ENCODE assay signal across 23 mouse cellular contexts in the genomic region with DNA sequence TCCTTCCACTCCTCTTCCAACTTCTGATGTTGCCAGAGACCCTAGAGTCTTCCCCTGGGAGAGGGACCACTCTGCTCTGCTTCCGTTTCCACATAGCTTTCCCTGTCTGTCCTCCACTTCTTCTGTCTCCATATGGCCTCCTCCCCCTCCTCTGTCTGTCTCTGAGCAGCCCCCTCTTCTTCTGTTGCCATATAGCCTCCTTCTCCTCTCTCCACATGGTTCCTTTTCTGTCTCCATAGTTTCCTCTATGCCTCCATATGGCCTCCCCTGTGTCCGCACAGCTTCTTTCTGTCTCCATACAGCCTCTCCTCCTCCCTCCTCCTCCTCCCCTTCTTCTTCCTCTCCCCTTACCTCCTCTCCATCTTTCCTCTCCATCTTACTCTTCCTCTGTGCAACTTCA.
DNase-seq lines count a peak whose midpoint lies in the region; ATAC-seq and TF ChIP-seq lines count a peak whose summit lies in the region.
"Had no signal": no experiment of that assay in that cellular context is flagged by ENCODE, and none has a peak within 500 bp of the region (broad histone marks: within the 10 kb centered on the region; RNA-seq: fewer than 3 reads in every experiment).

No protein-coding gene starts in this region.

- no peak overlapping the region for H3K4me3 ChIP-seq in forebrain, postnatal 0 days (ENCODE audit: low read depth, low read length)
- no peak overlapping the region for H3K4me3 ChIP-seq in forebrain, embryonic 14.5 days (ENCODE audit: low read depth, low read length)
- H3K4me3 ChIP-seq in layer of hippocampus, adult 2 months, result no peak overlapping the region
- H3K4me3 ChIP-seq: embryonic facial prominence, embryonic 15.5 days; erythroblast, embryonic 14.5 days; forebrain, embryonic 10.5 days; forebrain, embryonic 15.5 days; gastrocnemius, adult 2 months; heart, embryonic 12.5 days had no signal

- H3K27ac ChIP-seq in forebrain, postnatal 0 days (ENCODE audit: low read depth, low read length), result no peak overlapping the region
- no peak overlapping the region for H3K27ac ChIP-seq in forebrain, embryonic 14.5 days (ENCODE audit: low read depth, low read length)
- H3K27ac ChIP-seq in layer of hippocampus, adult 2 months, result peak overlapping the region; percentile 59; the same call in 1 of the 2 replicates
- H3K27ac ChIP-seq: embryonic facial prominence, embryonic 15.5 days; forebrain, embryonic 10.5 days; forebrain, embryonic 15.5 days; gastrocnemius, adult 2 months had no signal

- H3K4me1 ChIP-seq in forebrain, postnatal 0 days (ENCODE audit: insufficient read depth), result no peaks in the 10 kb centered on the region
- no peaks in the 10 kb centered on the region for H3K4me1 ChIP-seq in forebrain, embryonic 14.5 days (ENCODE audit: control insufficient read depth, insufficient read depth, low read length)
- H3K4me1 ChIP-seq: embryonic facial prominence, embryonic 15.5 days; heart, embryonic 12.5 days had no signal

- no peaks in the 10 kb centered on the region for H3K27me3 ChIP-seq in forebrain, postnatal 0 days (ENCODE audit: insufficient read depth, low read length)
- H3K27me3 ChIP-seq in forebrain, embryonic 14.5 days (replicated peaks; ENCODE audit: control insufficient read depth, insufficient read depth, low read length), result no peaks in the 10 kb centered on the region
- H3K27me3 ChIP-seq: embryonic facial prominence, embryonic 15.5 days; heart, embryonic 12.5 days had no signal

- no peak overlapping the region for H3K9ac ChIP-seq in forebrain, postnatal 0 days
- H3K9ac ChIP-seq in forebrain, embryonic 14.5 days (ENCODE audit: low read length), result no peak overlapping the region
- H3K9ac ChIP-seq: embryonic facial prominence, embryonic 15.5 days; forebrain, embryonic 15.5 days; heart, embryonic 12.5 days had no signal

- no peak overlapping the region for H3K4me2 ChIP-seq in forebrain, postnatal 0 days (ENCODE audit: low read depth)
- no peak overlapping the region for H3K4me2 ChIP-seq in forebrain, embryonic 14.5 days (ENCODE audit: low read length)
- H3K4me2 ChIP-seq: embryonic facial prominence, embryonic 15.5 days; forebrain, embryonic 15.5 days; heart, embryonic 12.5 days had no signal

- no peaks in the 10 kb centered on the region for H3K36me3 ChIP-seq in forebrain, postnatal 0 days (ENCODE audit: insufficient read depth)
- no peaks in the 10 kb centered on the region for H3K36me3 ChIP-seq in forebrain, embryonic 14.5 days (ENCODE audit: control insufficient read depth, insufficient read depth, low read length)
- H3K36me3 ChIP-seq: embryonic facial prominence, embryonic 15.5 days; forebrain, embryonic 10.5 days; forebrain, embryonic 15.5 days; G1E; heart, embryonic 12.5 days had no signal

- DNase-seq in forebrain, postnatal 0 days, result no peak
- no peak for DNase-seq in forebrain, embryonic 14.5 days (ENCODE audit: low spot score)
- DNase-seq in layer of hippocampus, adult 2 months (ENCODE audit: low spot score in 2 of 2), result peak; percentile 41 to 71
- no peak for DNase-seq in layer of hippocampus, adult 9-10 months (ENCODE audit: low spot score)
- peak; percentile 32 for DNase-seq in right cerebral cortex, adult 18-20 months
- no peak for DNase-seq in right cerebral cortex, adult 2 months (ENCODE audit: low spot score in 2 of 2)
- peak; percentile 59 for DNase-seq in telencephalon, adult 2 months (ENCODE audit: low read depth, low spot score)
- DNase-seq: adrenal gland, adult 8-10 months; adrenal gland, postnatal 36 days; B cell, adult 2 months; cerebellum, adult 11 months; cerebellum, adult 8-10 months; cerebellum, postnatal 14 days; embryo, embryonic 11 days; gastrocnemius, adult 2 months; gastrocnemius, postnatal 25 days had no signal

- no peaks in the 10 kb centered on the region for H3K9me3 ChIP-seq in forebrain, postnatal 0 days (ENCODE audit: low read length)
- H3K9me3 ChIP-seq in forebrain, embryonic 14.5 days (replicated peaks; ENCODE audit: control insufficient read depth, low read length), result no peaks in the 10 kb centered on the region
- H3K9me3 ChIP-seq: embryonic facial prominence, embryonic 15.5 days; forebrain, embryonic 10.5 days; forebrain, embryonic 15.5 days; heart, embryonic 12.5 days had no signal

- ATAC-seq in forebrain, postnatal 0 days, result peak; percentile 28; the same call in 1 of the 2 replicates
- no peak for ATAC-seq in forebrain, embryonic 14.5 days
- ATAC-seq: CD4-positive, CD25-positive, alpha-beta regulatory T cell, adult 4 months; forebrain, embryonic 15.5 days had no signal

- WGBS in forebrain, postnatal 0 days, result 78% methylated on average over 2 of the region's 2 CpGs
- 81% methylated on average over 2 of the region's 2 CpGs for WGBS in forebrain, embryonic 14.5 days

- TF ChIP-seq CTCF in forebrain, postnatal 0 days (IDR thresholded peaks at IDR 0.05; ENCODE audit: low read depth), result no peak
- TF ChIP-seq CTCF in layer of hippocampus, adult 2 months (conservative IDR thresholded peaks at IDR 0.05), result no peak

Comparison
In these comparisons a context has a peak if more than half of its experiments do, and no peak if none do; other contexts are left out.
1. DNase-seq: peak in layer of hippocampus, adult 2 months (2 of 2), right cerebral cortex, adult 18-20 months (single experiment) and telencephalon, adult 2 months (single experiment); none in forebrain, postnatal 0 days (single experiment), forebrain, embryonic 14.5 days (single experiment), layer of hippocampus, adult 9-10 months (single experiment) and right cerebral cortex, adult 2 months (0 of 2).